In genomic region chr15:77822057-77822466, GRCm38 (mm10) we compare ENCODE assay signal across 8 mouse cellular contexts. TPM values are rescaled to one million over a fixed set of nuclear protein-coding genes. Genes with fewer than 3 reads are reported as not detected.
DNase-seq lines count a peak whose midpoint lies in the region; ATAC-seq and TF ChIP-seq lines count a peak whose summit lies in the region.

No protein-coding gene starts in this region.

- H3K9ac ChIP-seq in intestine, postnatal 0 days (ENCODE audit: low read depth, low read length): no peak overlapping the region
- no peak overlapping the region for H3K9ac ChIP-seq in liver, embryonic 11.5 days (ENCODE audit: low read depth, low read length)
- no peak overlapping the region for H3K9ac ChIP-seq in stomach, postnatal 0 days (ENCODE audit: low read length)

- H3K27me3 ChIP-seq in megakaryocyte, embryonic 14.5 days (replicated peaks): no peaks in the 10 kb centered on the region
- H3K27me3 ChIP-seq in intestine, postnatal 0 days (replicated peaks; ENCODE audit: control insufficient read depth, insufficient read depth, low read length): no peaks in the 10 kb centered on the region
- H3K27me3 ChIP-seq in liver, embryonic 11.5 days (replicated peaks; ENCODE audit: control insufficient read depth, insufficient read depth, low read length): no peaks in the 10 kb centered on the region
- no peaks in the 10 kb centered on the region for H3K27me3 ChIP-seq in stomach, postnatal 0 days (ENCODE audit: control insufficient read depth, insufficient read depth, low read length)

- TF ChIP-seq CTCF in intestine, postnatal 0 days (IDR thresholded peaks at IDR 0.05; ENCODE audit: low read depth): no peak
- TF ChIP-seq CTCF in stomach, postnatal 0 days (IDR thresholded peaks at IDR 0.05; ENCODE audit: low read depth): no peak

- peaks cover 99% of the 10 kb centered on the region for H3K36me3 ChIP-seq in megakaryocyte, embryonic 14.5 days (replicated peaks; ENCODE audit: low read length)
- peaks cover 6% of the 10 kb centered on the region; the same call in 1 of the 2 replicates for H3K36me3 ChIP-seq in intestine, postnatal 0 days (ENCODE audit: control insufficient read depth, insufficient read depth)
- no peaks in the 10 kb centered on the region for H3K36me3 ChIP-seq in liver, embryonic 11.5 days (ENCODE audit: control insufficient read depth, insufficient read depth, low read length)
- no peaks in the 10 kb centered on the region; the same call in 1 of the 2 replicates for H3K36me3 ChIP-seq in stomach, postnatal 0 days (ENCODE audit: control insufficient read depth, insufficient read depth, low read length)

- peak overlapping the region; percentile 41; the same call in 1 of the 2 replicates for H3K4me2 ChIP-seq in intestine, postnatal 0 days (replicated peaks; ENCODE audit: low read depth)
- H3K4me2 ChIP-seq in liver, embryonic 11.5 days: peak overlapping the region; percentile 18
- peak overlapping the region; percentile 27 for H3K4me2 ChIP-seq in stomach, postnatal 0 days (replicated peaks; ENCODE audit: low read depth)

- peak overlapping the region; percentile 76 for H3K27ac ChIP-seq in intestine, postnatal 0 days (ENCODE audit: low read depth, low read length)
- H3K27ac ChIP-seq in liver, embryonic 11.5 days (ENCODE audit: low read depth, low read length): peak overlapping the region; percentile 60
- H3K27ac ChIP-seq in stomach, postnatal 0 days (replicated peaks): peak overlapping the region; percentile 95

- no peak for DNase-seq in liver, embryonic 11.5 days (ENCODE audit: low spot score)
- DNase-seq in stomach, postnatal 0 days (ENCODE audit: low spot score): peak; percentile 90
- no peak for DNase-seq in cerebellum, postnatal 14 days
- DNase-seq in layer of hippocampus, adult 18-20 months (ENCODE audit: low spot score in 2 of 2): no peak

- peaks cover 100% of the 10 kb centered on the region for H3K4me1 ChIP-seq in megakaryocyte, embryonic 14.5 days
- peaks cover 46% of the 10 kb centered on the region for H3K4me1 ChIP-seq in intestine, postnatal 0 days (replicated peaks; ENCODE audit: control insufficient read depth, insufficient read depth, low read length)
- peaks cover 73% of the 10 kb centered on the region for H3K4me1 ChIP-seq in liver, embryonic 11.5 days (replicated peaks; ENCODE audit: control insufficient read depth, insufficient read depth, low read length)
- peaks cover 39% of the 10 kb centered on the region for H3K4me1 ChIP-seq in stomach, postnatal 0 days (replicated peaks; ENCODE audit: control insufficient read depth, insufficient read depth)

- ATAC-seq in megakaryocyte, adult 5-6 weeks (ENCODE audit: poor library complexity, severe bottlenecking): no peak
- peak; percentile 90 for ATAC-seq in intestine, postnatal 0 days
- ATAC-seq in liver, embryonic 11.5 days (replicated peaks; ENCODE audit: low FRiP score): peak; percentile 35; the same call in 1 of the 2 replicates
- ATAC-seq in stomach, postnatal 0 days (ENCODE audit: low FRiP score, low TSS enrichment): peak; percentile 91
- no peak for ATAC-seq in granulocyte monocyte progenitor cell, adult 5-6 weeks (replicated peaks; ENCODE audit: poor library complexity, severe bottlenecking)

- no peaks in the 10 kb centered on the region for H3K9me3 ChIP-seq in megakaryocyte, embryonic 14.5 days
- no peaks in the 10 kb centered on the region for H3K9me3 ChIP-seq in intestine, postnatal 0 days (ENCODE audit: control insufficient read depth)
- no peaks in the 10 kb centered on the region for H3K9me3 ChIP-seq in liver, embryonic 11.5 days (ENCODE audit: control insufficient read depth, low read length)
- no peaks in the 10 kb centered on the region for H3K9me3 ChIP-seq in stomach, postnatal 0 days (ENCODE audit: control insufficient read depth, low read length)

- H3K4me3 ChIP-seq in megakaryocyte, embryonic 14.5 days (replicated peaks): peak overlapping the region; percentile 86
- H3K4me3 ChIP-seq in intestine, postnatal 0 days (ENCODE audit: low read depth, low read length): no peak overlapping the region
- H3K4me3 ChIP-seq in liver, embryonic 11.5 days (ENCODE audit: low read depth, low read length): no peak overlapping the region
- H3K4me3 ChIP-seq in stomach, postnatal 0 days (ENCODE audit: low read depth, low read length): no peak overlapping the region

- WGBS in intestine, postnatal 0 days: 28% methylated on average over 5 of the region's 5 CpGs
- 44% methylated on average over 5 of the region's 5 CpGs for WGBS in liver, embryonic 11.5 days
- 41% methylated on average over 5 of the region's 5 CpGs for WGBS in stomach, postnatal 0 days

- TF ChIP-seq EP300 in stomach, postnatal 0 days (optimal IDR thresholded peaks at IDR 0.05): no peak

RNA-seq across cellular contexts. Expression of gene Myh9, which starts 19.9 kb away (rescaled TPM):
- 1,439 and 1,641 TPM in 2 replicates for polyA plus RNA-seq in megakaryocyte, embryonic 14.5 days (2012; ENCODE audit: insufficient read depth, low replicate concordance)
- 464 and 549 TPM in 2 replicates for total RNA-seq in megakaryocyte, adult 5-6 weeks (2015)
- 759 and 878 TPM in 2 replicates for total RNA-seq in megakaryocyte, adult 5-6 weeks (2017)
- 25.7 and 27.7 TPM in 2 replicates for polyA plus RNA-seq in intestine, postnatal 0 days (2015; fragmentation: Nextera tagmentation; extraction: Ambion mirVana)
- 49.8 and 53.0 TPM in 2 replicates for polyA plus RNA-seq in liver, embryonic 11.5 days (2014; fragmentation: Nextera tagmentation; extraction: Ambion mirVana)
- polyA plus RNA-seq in stomach, postnatal 0 days (2015; fragmentation: Nextera tagmentation; extraction: Ambion mirVana): 27.9 and 32.9 TPM in 2 replicates
- total RNA-seq in layer of hippocampus, adult 18-20 months (2021): 10 to 100 TPM; 86.7 to 88.3 TPM
- total RNA-seq in granulocyte monocyte progenitor cell, adult 5-6 weeks (2014; fragmentation: Nextera tagmentation): 199 and 315 TPM in 2 replicates
- total RNA-seq in granulocyte monocyte progenitor cell, adult 5-6 weeks (2017): 285 and 305 TPM in 2 replicates

Comparison
In these comparisons a context has a peak if more than half of its experiments do, and no peak if none do; other contexts are left out.
1. ATAC-seq: peak in intestine, postnatal 0 days (single experiment), liver, embryonic 11.5 days (single experiment) and stomach, postnatal 0 days (single experiment); none in megakaryocyte, adult 5-6 weeks (single experiment) and granulocyte monocyte progenitor cell, adult 5-6 weeks (single experiment).
2. RNA of gene Myh9, which starts 19.9 kb away (polyA plus RNA-seq): 1,439 to 1,641 TPM in megakaryocyte, embryonic 14.5 days; 49.8 to 53.0 TPM in liver, embryonic 11.5 days, 27.9 to 32.9 TPM in stomach, postnatal 0 days and 25.7 to 27.7 TPM in intestine, postnatal 0 days; every median in the first group is over 10 times any median in the second.
3. Peak in every context shown above with its lines, with median percentiles within 50 percentile points of each other: H3K27ac ChIP-seq and H3K4me2 ChIP-seq.